Mouse (Mus musculus): Measurements from ENCODE around the gene Gm49358. TPM values are rescaled to one million over a fixed set of nuclear protein-coding genes. Genes with fewer than 3 reads are reported as not detected.

Gm49358 gene
- total and polyA plus RNA-seq, 3 experiments = 2.0 TPM; not detected in 2

DNA sequence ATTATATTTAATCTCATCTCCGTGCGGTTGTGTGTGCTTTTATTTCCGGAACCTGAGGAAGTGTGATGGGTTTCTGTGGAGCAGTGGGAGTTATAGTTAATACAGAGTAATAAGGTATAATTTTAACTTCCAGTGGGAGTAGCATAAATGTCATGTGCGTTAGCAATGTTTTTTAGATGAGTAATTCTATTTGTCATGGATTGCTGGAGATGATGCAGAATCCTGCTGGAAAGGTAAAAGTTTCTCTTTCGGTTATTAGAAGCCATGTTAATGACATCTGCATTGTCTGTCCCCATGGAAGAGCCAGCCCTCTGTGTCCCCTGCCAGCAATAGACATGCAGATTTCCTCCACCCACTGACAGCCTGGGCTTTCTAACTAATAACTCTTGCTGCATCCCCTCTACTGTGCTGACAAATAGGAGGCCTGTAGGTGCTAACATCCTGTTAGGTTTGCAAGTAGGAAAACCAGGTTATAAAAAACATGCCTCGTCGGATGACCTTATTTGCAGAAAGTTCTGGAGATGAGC lies 25.4 kb downstream of the Gm49358 start:
- H3K9me3 ChIP-seq (replicated peaks; ENCODE audit: low read length) = no peaks in the 10 kb centered on the region
- no peak for DNase-seq (ENCODE audit: extremely low read depth)
- H3K4me3 ChIP-seq (replicated peaks in 1 of 3; ENCODE audit: low read depth in 2 of 3, low read length in 2 of 3, poor library complexity in 1 of 3) = no peak overlapping the region
- H3K4me1 ChIP-seq (ENCODE audit: control insufficient read depth in 1 of 2, insufficient read depth in 2 of 2) = peaks cover 0 to 42% of the 10 kb centered on the region in 2 experiments; a peak in 2 of 4 replicates
- H3K36me3 ChIP-seq (replicated peaks in 1 of 2; ENCODE audit: control insufficient read depth in 1 of 2, insufficient read depth in 1 of 2, low read length in 1 of 2) = peaks cover 3 to 25% of the 10 kb centered on the region in 2 experiments
- no peaks in the 10 kb centered on the region for H3K27me3 ChIP-seq (replicated peaks)
- dilution Hi-C loops (cut with MboI; ENCODE audit: extremely low pct_ligation_motif_present, extremely low pct_unique_long_range_greater_than_20kb, low sequenced_read_pairs) = no loop called here
- in situ Hi-C loops (cut with MboI; ENCODE audit: low pct_ligation_motif_present, low pct_unique_long_range_greater_than_20kb, low sequenced_read_pairs) = no loop called here
- H3K9ac ChIP-seq (ENCODE audit: insufficient read depth, low read depth) = no peak overlapping the region
- no peak overlapping the region for H3K4me2 ChIP-seq (ENCODE audit: insufficient read depth, low read depth, poor library complexity, severe bottlenecking)
- H3K79me2 ChIP-seq (replicated peaks; ENCODE audit: control insufficient read depth, extremely low read depth, insufficient read depth, poor library complexity, severe bottlenecking) = peaks cover 23% of the 10 kb centered on the region
- TF ChIP-seq MXI1 (IDR thresholded peaks at IDR 0.05; ENCODE audit: low read depth, low read length) (no peak), NELFE (IDR thresholded peaks at IDR 0.05; ENCODE audit: low read depth, low read length) (no peak), GABPA (IDR thresholded peaks at IDR 0.05; ENCODE audit: insufficient replicate concordance, low read depth, low read length) (no peak), TBP (conservative IDR thresholded peaks at IDR 0.05; ENCODE audit: low read depth, low read length) (no peak), E2F4 (IDR thresholded peaks at IDR 0.05; ENCODE audit: insufficient replicate concordance, low read depth, low read length) (no peak)
- no peak overlapping the region for H3K27ac ChIP-seq (ENCODE audit: insufficient read depth, low read depth)

DNA sequence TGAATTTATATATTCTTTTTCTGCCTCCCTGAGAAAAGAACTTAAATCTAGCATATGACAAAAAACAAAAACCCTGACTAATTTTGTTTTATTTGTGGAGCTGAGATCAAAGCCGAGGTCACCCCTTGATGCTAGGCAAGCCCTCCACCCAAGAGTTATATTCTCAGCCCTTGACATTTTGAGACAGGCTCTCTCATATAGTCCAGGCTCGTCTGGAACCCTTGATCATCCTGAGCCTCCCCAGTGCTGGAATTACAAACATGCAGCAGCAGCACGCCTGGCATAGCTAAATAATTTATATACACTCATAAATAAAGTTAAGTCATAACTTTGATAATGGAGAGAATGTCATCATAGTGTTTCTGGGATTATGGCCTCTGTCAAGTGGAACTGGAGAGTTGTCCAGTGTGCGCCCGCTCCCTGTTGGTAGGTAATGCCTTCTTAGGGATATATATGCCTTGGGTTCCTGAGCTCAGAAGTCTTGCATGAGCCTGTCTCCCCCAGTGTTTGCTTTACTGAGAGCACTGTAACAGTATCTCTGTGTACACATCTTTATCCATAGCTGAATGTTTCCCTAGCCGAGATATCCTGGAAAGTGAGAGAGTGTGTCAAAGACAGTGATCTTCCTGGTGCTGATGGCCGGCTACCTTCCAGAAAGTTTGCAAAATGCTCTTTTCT lies 27.9 kb downstream of the Gm49358 start:
- H3K36me3 ChIP-seq (replicated peaks in 1 of 2; ENCODE audit: control insufficient read depth in 1 of 2, insufficient read depth in 1 of 2, low read length in 1 of 2) = peaks cover 7 to 42% of the 10 kb centered on the region in 2 experiments

DNA sequence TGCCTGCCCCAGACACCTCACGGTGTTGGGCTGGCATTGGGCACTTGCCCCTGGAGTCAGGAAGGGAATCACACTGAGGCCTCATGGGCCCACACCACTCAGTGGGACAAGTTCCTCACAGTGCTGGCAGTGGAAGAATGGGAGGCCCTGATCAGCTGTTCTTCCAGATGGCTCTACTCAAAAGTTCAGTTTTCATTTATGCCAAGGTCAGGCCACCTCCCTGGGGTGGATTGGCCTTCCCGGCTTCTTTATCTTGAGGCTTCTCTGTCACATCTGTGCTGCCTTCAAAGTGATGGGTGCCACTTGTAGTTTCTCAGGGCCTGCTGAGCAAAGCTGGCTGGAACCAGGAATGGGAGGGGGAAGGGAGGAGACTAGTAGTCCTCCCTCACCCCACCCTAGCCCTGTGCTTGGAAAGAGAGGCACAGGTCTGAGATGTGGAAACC lies 29.8 kb downstream of the Gm49358 start:
- no peak overlapping the region for H3K4me2 ChIP-seq (ENCODE audit: insufficient read depth, low read depth, poor library complexity, severe bottlenecking)
- H3K9ac ChIP-seq (ENCODE audit: insufficient read depth, low read depth) = no peak overlapping the region
- no peaks in the 10 kb centered on the region for H3K27me3 ChIP-seq (replicated peaks)
- H3K4me1 ChIP-seq (ENCODE audit: control insufficient read depth in 1 of 2, insufficient read depth in 2 of 2) = peaks cover 8 to 35% of the 10 kb centered on the region in 2 experiments; a peak in 3 of 4 replicates
- peaks cover 11% of the 10 kb centered on the region for H3K79me2 ChIP-seq (replicated peaks; ENCODE audit: control insufficient read depth, extremely low read depth, insufficient read depth, poor library complexity, severe bottlenecking)
- no peaks in the 10 kb centered on the region for H3K9me3 ChIP-seq (replicated peaks; ENCODE audit: low read length)
- dilution Hi-C loops (cut with MboI; ENCODE audit: extremely low pct_ligation_motif_present, extremely low pct_unique_long_range_greater_than_20kb, low sequenced_read_pairs) = no loop called here
- no peak overlapping the region for H3K27ac ChIP-seq (ENCODE audit: insufficient read depth, low read depth)
- DNase-seq (ENCODE audit: extremely low read depth) = no peak
- peaks cover 4 to 35% of the 10 kb centered on the region in 2 experiments for H3K36me3 ChIP-seq (replicated peaks in 1 of 2; ENCODE audit: control insufficient read depth in 1 of 2, insufficient read depth in 1 of 2, low read length in 1 of 2)
- in situ Hi-C loops (cut with MboI; ENCODE audit: low pct_ligation_motif_present, low pct_unique_long_range_greater_than_20kb, low sequenced_read_pairs) = no loop called here
- H3K4me3 ChIP-seq (replicated peaks in 1 of 3; ENCODE audit: low read depth in 2 of 3, low read length in 2 of 3, poor library complexity in 1 of 3) = no peak overlapping the region
- TF ChIP-seq HCFC1 (IDR thresholded peaks at IDR 0.05; ENCODE audit: low read depth, low read length) = no peak
- TF ChIP-seq CTCF (conservative IDR thresholded peaks at IDR 0.05 in 1 of 2, IDR thresholded peaks at IDR 0.05 in 1 of 2; ENCODE audit: low read depth in 2 of 2, low read length in 2 of 2) = no peak
- TF ChIP-seq POLR2AphosphoS2 (IDR thresholded peaks at IDR 0.05; ENCODE audit: low read depth, low read length) = no peak
- TF ChIP-seq TBP (conservative IDR thresholded peaks at IDR 0.05; ENCODE audit: low read depth, low read length) = no peak
- no peak for TF ChIP-seq JUND (conservative IDR thresholded peaks at IDR 0.05; ENCODE audit: low read depth, low read length)
- no peak for TF ChIP-seq RAD21 (IDR thresholded peaks at IDR 0.05; ENCODE audit: low read depth, low read length)
- TF ChIP-seq MYC (IDR thresholded peaks at IDR 0.05; ENCODE audit: low read depth, low read length) = no peak
- no peak for TF ChIP-seq MAFK (IDR thresholded peaks at IDR 0.05; ENCODE audit: insufficient replicate concordance, low read length)
- no peak for TF ChIP-seq IRF4 (IDR thresholded peaks at IDR 0.05; ENCODE audit: low read depth, low read length)
- TF ChIP-seq MAZ (IDR thresholded peaks at IDR 0.05; ENCODE audit: low read depth, low read length) = no peak
- TF ChIP-seq ZMIZ1 (IDR thresholded peaks at IDR 0.05; ENCODE audit: low read depth, low read length) = no peak
- TF ChIP-seq CHD2 (IDR thresholded peaks at IDR 0.05; ENCODE audit: low read length) = no peak
- TF ChIP-seq EP300 (IDR thresholded peaks at IDR 0.05; ENCODE audit: low read length) = no peak
- no peak for TF ChIP-seq E2F4 (IDR thresholded peaks at IDR 0.05; ENCODE audit: insufficient replicate concordance, low read depth, low read length)
- TF ChIP-seq USF1 (IDR thresholded peaks at IDR 0.05; ENCODE audit: low read depth, low read length) = no peak
- TF ChIP-seq ZNF384 (IDR thresholded peaks at IDR 0.05; ENCODE audit: low read depth, low read length) = no peak
- TF ChIP-seq MXI1 (IDR thresholded peaks at IDR 0.05; ENCODE audit: low read depth, low read length) = no peak

More for the DNA sequence above, 27.9 kb downstream of the Gm49358 start:
- H3K79me2 ChIP-seq (replicated peaks; ENCODE audit: control insufficient read depth, extremely low read depth, insufficient read depth, poor library complexity, severe bottlenecking) = peaks cover 16% of the 10 kb centered on the region
- DNase-seq (ENCODE audit: extremely low read depth) = no peak
- no peak overlapping the region for H3K4me3 ChIP-seq (replicated peaks in 1 of 3; ENCODE audit: low read depth in 2 of 3, low read length in 2 of 3, poor library complexity in 1 of 3)
- no peak overlapping the region for H3K27ac ChIP-seq (ENCODE audit: insufficient read depth, low read depth)
- H3K9ac ChIP-seq (ENCODE audit: insufficient read depth, low read depth) = no peak overlapping the region
- TF ChIP-seq MAZ (IDR thresholded peaks at IDR 0.05; ENCODE audit: low read depth, low read length) (no peak), MYC (IDR thresholded peaks at IDR 0.05; ENCODE audit: low read depth, low read length) (no peak), CTCF (conservative IDR thresholded peaks at IDR 0.05 in 1 of 2, IDR thresholded peaks at IDR 0.05 in 1 of 2; ENCODE audit: low read depth in 2 of 2, low read length in 2 of 2) (no peak), MAX (IDR thresholded peaks at IDR 0.05; ENCODE audit: low read length) (no peak), USF2 (conservative IDR thresholded peaks at IDR 0.05; ENCODE audit: low read depth, low read length) (no peak), EP300 (IDR thresholded peaks at IDR 0.05; ENCODE audit: low read length) (no peak), SMC3 (IDR thresholded peaks at IDR 0.05; ENCODE audit: low read depth, low read length) (no peak), ZMIZ1 (IDR thresholded peaks at IDR 0.05; ENCODE audit: low read depth, low read length) (no peak), ELF1 (IDR thresholded peaks at IDR 0.05; ENCODE audit: low read depth, low read length) (no peak), KAT2A (IDR thresholded peaks at IDR 0.05; ENCODE audit: insufficient replicate concordance, low read length) (no peak), SIN3A (IDR thresholded peaks at IDR 0.05; ENCODE audit: low read length) (no peak), MEF2A (IDR thresholded peaks at IDR 0.05; ENCODE audit: borderline replicate concordance, low read depth, low read length) (no peak), NRF1 (IDR thresholded peaks at IDR 0.05; ENCODE audit: low read depth, low read length) (no peak), MXI1 (IDR thresholded peaks at IDR 0.05; ENCODE audit: low read depth, low read length) (no peak)
- dilution Hi-C loops (cut with MboI; ENCODE audit: extremely low pct_ligation_motif_present, extremely low pct_unique_long_range_greater_than_20kb, low sequenced_read_pairs) = no loop called here
- in situ Hi-C loops (cut with MboI; ENCODE audit: low pct_ligation_motif_present, low pct_unique_long_range_greater_than_20kb, low sequenced_read_pairs) = no loop called here
- H3K9me3 ChIP-seq (replicated peaks; ENCODE audit: low read length) = no peaks in the 10 kb centered on the region
- peaks cover 8 to 39% of the 10 kb centered on the region in 2 experiments; a peak in 3 of 4 replicates for H3K4me1 ChIP-seq (ENCODE audit: control insufficient read depth in 1 of 2, insufficient read depth in 2 of 2)
- no peaks in the 10 kb centered on the region for H3K27me3 ChIP-seq (replicated peaks)
- H3K4me2 ChIP-seq (ENCODE audit: insufficient read depth, low read depth, poor library complexity, severe bottlenecking) = no peak overlapping the region

Data from CH12.LX (cell line).